Mouse (Mus musculus) C2C12 (cell line): Measurements from ENCODE around the gene Limch1. TPM values are rescaled to one million over a fixed set of nuclear protein-coding genes. Genes with fewer than 3 reads are reported as not detected.

Source experiments
- H3K27me3 ChIP-seq: one replicate; pipeline ENCODE4 v1.6.1; 2011; ENCODE audit not compliant: control insufficient read depth, insufficient read depth, insufficient read length
- H3K36me3 ChIP-seq: one replicate; pipeline ENCODE4 v1.6.1; 2011; ENCODE audit not compliant: control insufficient read depth, insufficient read depth
- H3K4me3 ChIP-seq: one replicate; pipeline ENCODE4 v1.5.1; 2011; ENCODE audit warnings: mild to moderate bottlenecking, control low read depth; ENCODE audit not compliant: poor library complexity, insufficient read depth, severe bottlenecking
- H3K79me2 ChIP-seq: one replicate; pipeline ENCODE4 v1.6.1; 2011; ENCODE audit not compliant: control insufficient read depth, insufficient read depth
- H3K79me3 ChIP-seq: one replicate; pipeline ENCODE4 v1.6.1; 2011; ENCODE audit warnings: low read depth, control low read depth
- H3ac ChIP-seq: one replicate; pipeline ENCODE3; 2011; ENCODE audit warnings: low read depth; ENCODE audit not compliant: control insufficient read depth, insufficient read length
- CEBPB ChIP-seq: IDR thresholded peaks from one replicate; pipeline ENCODE4 v1.6.1; 2011; ENCODE audit warnings: low read depth, mild to moderate bottlenecking, control low read depth, moderate library complexity
- CTCF ChIP-seq: IDR thresholded peaks from one replicate; pipeline ENCODE4 v1.5.1; 2011; ENCODE audit not compliant: control insufficient read depth, insufficient read depth, insufficient read length
- FOSL1 ChIP-seq: IDR thresholded peaks from one replicate; pipeline ENCODE4 v1.8.0; 2011; ENCODE audit warnings: mild to moderate bottlenecking, low read length; ENCODE audit not compliant: poor library complexity, insufficient read depth, severe bottlenecking
- MAX ChIP-seq: IDR thresholded peaks from one replicate; pipeline ENCODE4 v1.6.1; 2011; ENCODE audit warnings: mild to moderate bottlenecking, control low read depth
- MYOD1 ChIP-seq: IDR thresholded peaks from one replicate; pipeline ENCODE4 v1.6.1; 2011; ENCODE audit warnings: low read depth; ENCODE audit not compliant: control insufficient read depth, insufficient read length
- MYOG ChIP-seq: IDR thresholded peaks from one replicate; pipeline ENCODE4 v1.6.1; 2011; ENCODE audit not compliant: control insufficient read depth, insufficient read length; ENCODE audit errors: extremely low read depth
- USF1 ChIP-seq: IDR thresholded peaks from one replicate; pipeline ENCODE4 v1.6.1; 2011; ENCODE audit warnings: low read depth, mild to moderate bottlenecking, control low read depth, moderate library complexity
- long read RNA-seq, 2 experiments: library from polyadenylated mRNA; unstranded; transcript quantifications; one replicate each; pipeline ENCODE4 v2.0.0; 2019 to 2020
- polyA plus RNA-seq: library from polyadenylated mRNA; unstranded; fragments of >200 nt; fragmentation: generic; extraction: Trizol; gene quantifications from one replicate; pipeline ENCODE4 v1.2.1, GENCODE M21; 2012; ENCODE audit warnings: missing spikeins

Gene Limch1
- not detected for polyA plus RNA-seq
- long read RNA-seq, experiment 1: 0 reads
- long read RNA-seq, experiment 2: 0 reads

- TF ChIP-seq MAX (no peak), CTCF (no peak), MYOG (no peak), USF1 (no peak), CEBPB (no peak), MYOD1 (no peak), FOSL1 (no peak)
- H3ac ChIP-seq: no peak within 1 kb of the TSS
- no peaks in the 10 kb centered on the region for H3K79me2 ChIP-seq
- H3K79me3 ChIP-seq: no peaks in the 10 kb centered on the region
- H3K36me3 ChIP-seq: no peaks in the 10 kb centered on the region
- H3K4me3 ChIP-seq: no peak within 1 kb of the TSS
- peaks cover 9% of the 10 kb centered on the region for H3K27me3 ChIP-seq
Measured at GRCm38 (mm10) chr5:66745390-66745995, at the start of gene Limch1. Gene Limch1 (plus strand): TSS chr5:66745827.

- Histone ChIP-seq H3K27me3 (peaks cover 11% of the 10 kb centered on the region), H3K4me3 (no peak overlapping the region), H3K79me3 (no peaks in the 10 kb centered on the region), H3K79me2 (no peaks in the 10 kb centered on the region), H3K36me3 (no peaks in the 10 kb centered on the region), H3ac (no peak overlapping the region)
- no peak for TF ChIP-seq MAX
Measured at GRCm38 (mm10) chr5:66697119-66697518, 48.5 kb upstream of the Limch1 start.

- Histone ChIP-seq H3ac (no peak overlapping the region), H3K36me3 (no peaks in the 10 kb centered on the region), H3K79me3 (no peaks in the 10 kb centered on the region), H3K79me2 (no peaks in the 10 kb centered on the region), H3K27me3 (peaks cover 11% of the 10 kb centered on the region), H3K4me3 (no peak overlapping the region)
- TF ChIP-seq MYOG (no peak), MAX (no peak), USF1 (no peak), MYOD1 (no peak), FOSL1 (no peak), CEBPB (no peak), CTCF (no peak)
Measured at GRCm38 (mm10) chr5:66699911-66700310, 45.7 kb upstream of the Limch1 start.

- Histone ChIP-seq H3K79me2 (no peaks in the 10 kb centered on the region), H3K36me3 (no peaks in the 10 kb centered on the region), H3K27me3 (peaks cover 14% of the 10 kb centered on the region), H3K4me3 (no peak overlapping the region), H3K79me3 (no peaks in the 10 kb centered on the region), H3ac (no peak overlapping the region)
- no peak for TF ChIP-seq MYOD1
- no peak for TF ChIP-seq MYOG
- TF ChIP-seq CTCF: no peak
- TF ChIP-seq MAX: no peak
- no peak for TF ChIP-seq USF1
- no peak for TF ChIP-seq CEBPB
- no peak for TF ChIP-seq FOSL1
Measured at GRCm38 (mm10) chr5:66701951-66702350, 43.7 kb upstream of the Limch1 start.

- no peaks in the 10 kb centered on the region for H3K79me3 ChIP-seq
- H3K4me3 ChIP-seq: no peak overlapping the region
- no peak overlapping the region for H3ac ChIP-seq
- TF ChIP-seq USF1 (no peak), FOSL1 (no peak), MAX (no peak), MYOG (no peak), CEBPB (no peak), CTCF (no peak), MYOD1 (no peak)
- H3K36me3 ChIP-seq: no peaks in the 10 kb centered on the region
- H3K27me3 ChIP-seq: peaks cover 14% of the 10 kb centered on the region
- H3K79me2 ChIP-seq: no peaks in the 10 kb centered on the region
Measured at GRCm38 (mm10) chr5:66703317-66704004, 42.2 kb upstream of the Limch1 start.
